Mouse (Mus musculus): ENCODE data around the gene Acpp. TPM values are rescaled to one million over a fixed set of nuclear protein-coding genes. Genes with fewer than 3 reads are reported as not detected.

The Acpp gene
- polyA plus RNA-seq, 1 experiment from 2014 or later, result 0.09 TPM

- no peak for ATAC-seq (ENCODE audit: low FRiP score, low read depth)
- Histone ChIP-seq H3K4me2 (replicated peaks) (no peak overlapping the region), H3K4me3 (no peak overlapping the region), H3K4me1 (no peaks in the 10 kb centered on the region), H3K27me3 (no peaks in the 10 kb centered on the region), H3K27ac (replicated peaks) (no peak overlapping the region), H3K36me3 (no peaks in the 10 kb centered on the region), H3K9me3 (no peaks in the 10 kb centered on the region), H3K9ac (replicated peaks) (no peak overlapping the region)
- 89% methylated on average over 3 of the region's 3 CpGs for WGBS
These were observed 40.5 kb downstream of the Acpp start for GRCm38 (mm10) chr9:104297041-104297440.

GRCm38 (mm10) chr9:104284934-104285333, 52.6 kb downstream of the Acpp start:
- Histone ChIP-seq H3K9ac (replicated peaks) (no peak overlapping the region), H3K27ac (replicated peaks) (no peak overlapping the region), H3K4me3 (no peak overlapping the region), H3K27me3 (no peaks in the 10 kb centered on the region), H3K4me2 (replicated peaks) (no peak overlapping the region), H3K36me3 (no peaks in the 10 kb centered on the region), H3K4me1 (no peaks in the 10 kb centered on the region), H3K9me3 (no peaks in the 10 kb centered on the region)
- WGBS, result 76% methylated on average over 6 of the region's 6 CpGs
- ATAC-seq (ENCODE audit: low FRiP score, low read depth), result no peak

GRCm38 (mm10) chr9:104282536-104282935, 55.0 kb downstream of the Acpp start:
- Histone ChIP-seq H3K27ac (replicated peaks) (no peak overlapping the region), H3K27me3 (no peaks in the 10 kb centered on the region), H3K36me3 (no peaks in the 10 kb centered on the region), H3K4me3 (no peak overlapping the region), H3K9ac (replicated peaks) (no peak overlapping the region), H3K4me1 (no peaks in the 10 kb centered on the region), H3K4me2 (replicated peaks) (no peak overlapping the region), H3K9me3 (no peaks in the 10 kb centered on the region)
- WGBS, result 25% methylated on average over 8 of the region's 8 CpGs
- ATAC-seq (ENCODE audit: low FRiP score, low read depth), result no peak

GRCm38 (mm10) chr9:104281737-104282136, 55.8 kb downstream of the Acpp start:
- Histone ChIP-seq H3K4me2 (replicated peaks) (no peak overlapping the region), H3K27me3 (no peaks in the 10 kb centered on the region), H3K27ac (replicated peaks) (no peak overlapping the region), H3K36me3 (no peaks in the 10 kb centered on the region), H3K4me1 (no peaks in the 10 kb centered on the region), H3K9ac (replicated peaks) (no peak overlapping the region), H3K9me3 (no peaks in the 10 kb centered on the region), H3K4me3 (no peak overlapping the region)
- ATAC-seq (ENCODE audit: low FRiP score, low read depth), result no peak
- WGBS, result 79% methylated on average over 5 of the region's 5 CpGs

GRCm38 (mm10) chr9:104280725-104281495, 56.6 kb downstream of the Acpp start:
- no peak overlapping the region for H3K27ac ChIP-seq (replicated peaks)
- 84% methylated on average over 8 of the region's 8 CpGs for WGBS
- no peaks in the 10 kb centered on the region for H3K27me3 ChIP-seq
- H3K36me3 ChIP-seq, result no peaks in the 10 kb centered on the region
- ATAC-seq (ENCODE audit: low FRiP score, low read depth), result no peak
- H3K9ac ChIP-seq (replicated peaks), result no peak overlapping the region
- H3K4me2 ChIP-seq (replicated peaks), result no peak overlapping the region
- no peaks in the 10 kb centered on the region for H3K9me3 ChIP-seq
- no peak overlapping the region for H3K4me3 ChIP-seq
- H3K4me1 ChIP-seq, result no peaks in the 10 kb centered on the region

GRCm38 (mm10) chr9:104277528-104278162, 59.9 kb downstream of the Acpp start:
- WGBS, result 26% methylated on average over 18 of the region's 18 CpGs
- no peak overlapping the region for H3K9ac ChIP-seq (replicated peaks)
- peak; percentile 49; the same call in 1 of the 2 replicates for ATAC-seq (ENCODE audit: low FRiP score, low read depth)
- H3K4me3 ChIP-seq, result no peak overlapping the region
- peaks cover under 1% of the 10 kb centered on the region; the same call in 1 of the 2 replicates for H3K27me3 ChIP-seq
- H3K4me2 ChIP-seq (replicated peaks), result peak overlapping the region; percentile 19; the same call in 1 of the 2 replicates
- H3K27ac ChIP-seq (replicated peaks), result no peak overlapping the region
- H3K36me3 ChIP-seq, result no peaks in the 10 kb centered on the region
- no peaks in the 10 kb centered on the region for H3K4me1 ChIP-seq
- no peaks in the 10 kb centered on the region for H3K9me3 ChIP-seq

GRCm38 (mm10) chr9:104275084-104275785, 62.3 kb downstream of the Acpp start:
- Histone ChIP-seq H3K27me3 (peaks cover 2% of the 10 kb centered on the region; the same call in 1 of the 2 replicates), H3K27ac (replicated peaks) (no peak overlapping the region), H3K4me1 (no peaks in the 10 kb centered on the region), H3K36me3 (no peaks in the 10 kb centered on the region), H3K4me2 (replicated peaks) (no peak overlapping the region), H3K9ac (replicated peaks) (no peak overlapping the region), H3K4me3 (no peak overlapping the region), H3K9me3 (no peaks in the 10 kb centered on the region)
- ATAC-seq (ENCODE audit: low FRiP score, low read depth), result no peak
- WGBS, result 87% methylated on average over 17 of the region's 17 CpGs

GRCm38 (mm10) chr9:104272057-104272456, 65.5 kb downstream of the Acpp start:
- H3K4me1 ChIP-seq, result 0 out of 2 replicates have a peak, but pooled peaks cover 4% of the 10 kb centered on the region
- 83% methylated on average over 4 of the region's 4 CpGs for WGBS
- H3K4me2 ChIP-seq (replicated peaks), result no peak overlapping the region
- no peak overlapping the region for H3K9ac ChIP-seq (replicated peaks)
- ATAC-seq (ENCODE audit: low FRiP score, low read depth), result no peak
- peaks cover 2% of the 10 kb centered on the region; the same call in 1 of the 2 replicates for H3K27me3 ChIP-seq
- no peak overlapping the region for H3K27ac ChIP-seq (replicated peaks)
- no peaks in the 10 kb centered on the region for H3K36me3 ChIP-seq
- no peaks in the 10 kb centered on the region for H3K9me3 ChIP-seq
- no peak overlapping the region for H3K4me3 ChIP-seq

GRCm38 (mm10) chr9:104271642-104272041, 65.9 kb downstream of the Acpp start:
- H3K4me1 ChIP-seq, result 0 out of 2 replicates have a peak, but pooled peaks cover 4% of the 10 kb centered on the region
- no peak overlapping the region for H3K9ac ChIP-seq (replicated peaks)
- H3K27ac ChIP-seq (replicated peaks), result no peak overlapping the region
- no peaks in the 10 kb centered on the region for H3K36me3 ChIP-seq
- ATAC-seq (ENCODE audit: low FRiP score, low read depth), result no peak
- H3K4me3 ChIP-seq, result no peak overlapping the region
- WGBS, result 71% methylated on average over 4 of the region's 4 CpGs
- H3K4me2 ChIP-seq (replicated peaks), result no peak overlapping the region
- H3K27me3 ChIP-seq, result peaks cover 2% of the 10 kb centered on the region; the same call in 1 of the 2 replicates
- H3K9me3 ChIP-seq, result no peaks in the 10 kb centered on the region

GRCm38 (mm10) chr9:104269944-104270343, 67.6 kb downstream of the Acpp start:
- no peak for ATAC-seq (ENCODE audit: low FRiP score, low read depth)

GRCm38 (mm10) chr9:104269349-104269871, 68.1 kb downstream of the Acpp start:
- Histone ChIP-seq H3K27ac (replicated peaks) (peak overlapping the region; percentile 68), H3K9me3 (no peaks in the 10 kb centered on the region), H3K4me3 (no peak overlapping the region), H3K4me1 (0 out of 2 replicates have a peak, but pooled peaks cover 4% of the 10 kb centered on the region), H3K4me2 (replicated peaks) (no peak overlapping the region), H3K27me3 (peaks cover 2% of the 10 kb centered on the region; the same call in 1 of the 2 replicates), H3K36me3 (no peaks in the 10 kb centered on the region), H3K9ac (replicated peaks) (no peak overlapping the region)
- WGBS, result 22% methylated on average over 10 of the region's 10 CpGs
- no peak for ATAC-seq (ENCODE audit: low FRiP score, low read depth)

More at GRCm38 (mm10) chr9:104269944-104270343, 67.6 kb downstream of the Acpp start:
- peaks cover 2% of the 10 kb centered on the region; the same call in 1 of the 2 replicates for H3K27me3 ChIP-seq
- H3K9me3 ChIP-seq, result no peaks in the 10 kb centered on the region
- H3K4me1 ChIP-seq, result 0 out of 2 replicates have a peak, but pooled peaks cover 4% of the 10 kb centered on the region
- no peak overlapping the region for H3K4me3 ChIP-seq
- H3K27ac ChIP-seq (replicated peaks), result no peak overlapping the region
- 73% methylated on average over 3 of the region's 3 CpGs for WGBS
- no peak overlapping the region for H3K4me2 ChIP-seq (replicated peaks)
- H3K9ac ChIP-seq (replicated peaks), result no peak overlapping the region
- no peaks in the 10 kb centered on the region for H3K36me3 ChIP-seq
